Mouse (Mus musculus): ENCODE measurements around the gene Bhlhb9.
A peak's percentile ranks its signal among the peaks of the same experiment; 100 is the strongest.
"Not testable (repeated sequence)": the region's sequence is repeated elsewhere in the genome, so short reads cannot be mapped to it uniquely, and the experiment has no call there.

Gene Bhlhb9

DNA sequence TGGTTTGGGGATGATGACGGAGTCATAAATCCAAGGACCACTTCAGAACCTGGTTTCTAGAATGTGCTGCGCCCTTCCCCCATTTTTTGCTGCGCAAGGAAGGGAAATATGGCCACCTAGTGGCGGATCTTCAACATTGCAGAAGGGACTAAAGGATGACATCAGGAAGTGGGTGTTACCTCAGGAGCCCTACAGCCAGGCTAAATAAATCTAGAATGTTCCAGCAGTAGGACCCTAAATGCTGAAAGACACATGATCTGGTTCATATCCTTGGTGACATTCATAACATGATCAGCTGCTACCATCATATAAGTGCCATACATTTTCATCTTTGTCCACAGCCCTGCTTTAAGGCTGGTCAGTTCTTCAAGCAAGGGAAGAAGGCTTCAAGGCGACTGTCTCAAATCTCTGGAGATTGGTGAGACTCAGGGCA is at the start of gene Bhlhb9:
Bhlhb9 (plus strand) TSS at position 383 of the 433 bp plus-strand sequence.
- peak; percentile 91 for DNase-seq

DNA sequence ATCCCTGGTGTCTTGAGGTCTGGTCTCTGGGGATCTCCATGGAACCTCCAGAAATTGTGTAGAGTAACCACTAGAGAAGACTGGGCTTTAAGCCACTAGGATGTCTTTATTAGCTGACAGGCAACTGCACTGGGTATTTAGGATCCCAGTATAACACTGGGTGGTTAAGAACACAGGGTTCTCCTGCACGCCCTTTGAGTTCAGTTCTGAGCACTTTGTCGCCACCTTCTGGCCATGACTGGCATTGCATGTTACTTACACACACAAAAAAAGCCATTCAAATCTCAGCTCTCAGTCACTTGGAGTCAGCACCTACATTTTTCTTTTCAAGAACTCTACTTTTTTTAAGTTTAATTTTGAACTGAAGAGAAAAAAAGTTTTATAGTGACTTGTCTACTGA is 44.6 kb upstream of the Bhlhb9 start:
- peak; percentile 85 for DNase-seq

DNA sequence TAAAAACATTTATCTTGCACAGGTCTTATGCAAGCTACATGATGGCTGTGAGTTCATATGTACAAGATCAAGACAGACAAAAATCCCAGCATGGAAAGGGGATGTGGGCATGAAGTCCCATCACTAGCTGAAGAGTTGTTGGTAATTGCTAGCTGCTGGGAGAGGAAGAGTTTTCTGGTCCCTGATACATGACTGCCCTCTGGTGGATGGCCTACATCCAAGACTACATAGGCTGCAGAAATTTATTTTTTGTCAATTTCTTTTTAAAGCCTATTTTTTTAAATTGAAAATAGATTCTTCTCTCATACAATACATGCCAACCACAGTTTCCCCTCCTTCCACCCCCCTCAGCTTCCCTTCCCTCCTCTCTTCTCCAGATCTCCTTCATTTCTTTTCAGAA is 35.7 kb upstream of the Bhlhb9 start:
- no peak for DNase-seq

DNA sequence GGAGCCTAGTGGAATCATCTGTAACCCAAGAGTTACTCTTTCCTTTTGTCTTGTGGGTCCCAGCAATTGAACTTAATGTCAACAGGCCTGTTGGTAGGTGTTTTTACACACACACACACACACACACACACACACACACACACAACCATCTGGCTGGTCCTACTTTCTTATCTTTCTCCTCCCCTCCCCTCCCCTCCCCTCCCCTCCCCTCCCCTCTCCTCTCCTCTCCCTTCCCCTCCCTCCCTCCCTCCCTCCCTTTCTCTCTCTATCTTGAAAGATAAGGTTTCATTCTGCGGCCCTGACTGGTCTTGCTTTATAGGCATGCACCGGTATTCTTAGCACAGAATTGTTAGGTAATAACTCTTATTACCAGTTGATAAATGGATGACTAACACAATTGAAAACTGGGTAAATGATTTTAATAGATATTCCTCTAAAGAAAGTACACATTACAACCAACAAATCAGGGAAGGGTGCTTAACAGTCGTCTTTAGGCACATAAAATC is 29.3 kb upstream of the Bhlhb9 start:
- no peak for DNase-seq

DNA sequence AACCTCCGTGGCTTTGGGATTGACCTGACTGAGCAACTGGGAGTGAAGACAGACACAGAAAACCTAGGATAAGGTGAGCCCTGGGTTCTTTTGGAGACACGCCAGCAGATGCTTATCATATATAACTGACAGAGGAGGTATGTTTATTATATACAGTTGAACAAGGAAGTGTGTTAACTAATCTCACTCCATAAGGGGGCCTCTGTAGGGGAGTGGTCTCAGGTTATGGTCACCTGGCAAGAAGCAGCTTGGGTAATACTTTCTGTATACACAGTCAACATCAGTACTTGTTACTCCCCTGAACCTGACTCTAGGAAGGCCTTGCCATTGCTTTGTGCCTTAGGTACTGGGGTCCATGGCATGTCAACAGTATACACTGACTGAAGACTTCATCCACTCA is 28.8 kb upstream of the Bhlhb9 start:
- DNase-seq = no peak

DNA sequence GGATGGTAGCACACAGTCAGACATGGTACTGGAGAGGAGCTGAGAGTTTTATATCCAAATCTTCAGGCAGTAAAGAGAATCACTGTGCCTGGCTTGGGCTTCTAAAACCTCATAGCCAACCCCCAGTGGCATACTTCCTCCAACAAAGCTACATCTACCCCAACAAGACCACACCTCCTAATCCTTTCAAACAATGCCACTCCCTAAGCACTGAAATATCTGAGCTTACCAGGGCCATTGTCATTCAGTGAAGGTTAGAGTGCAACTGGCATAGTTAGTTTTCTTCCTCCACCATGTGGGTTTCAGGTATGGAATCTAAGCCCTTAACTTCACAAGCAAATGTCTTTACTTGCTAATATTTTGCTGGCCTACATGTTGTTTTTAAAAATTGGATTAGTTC is 5.9 kb upstream of the Bhlhb9 start:
- DNase-seq = no peak

DNA sequence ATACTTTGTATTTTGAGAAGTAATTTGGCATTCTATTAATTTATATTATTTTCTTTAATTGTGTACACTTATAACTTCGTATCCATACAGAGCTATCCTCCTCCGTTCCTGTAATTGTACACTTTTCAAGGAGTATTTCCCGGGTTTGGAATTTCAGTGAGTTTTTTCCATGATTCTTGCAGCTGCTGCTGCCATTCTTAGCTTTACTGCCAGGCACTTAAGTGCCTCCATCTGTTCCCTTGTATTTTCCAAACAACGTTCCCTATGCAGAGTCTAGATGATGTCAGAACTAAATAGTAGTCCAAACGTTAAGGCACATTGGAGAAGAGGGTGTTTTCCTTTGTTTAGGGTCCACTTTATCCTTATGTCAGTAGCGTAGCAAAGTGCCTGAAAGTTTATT is 5.1 kb upstream of the Bhlhb9 start:
- DNase-seq = no peak

DNA sequence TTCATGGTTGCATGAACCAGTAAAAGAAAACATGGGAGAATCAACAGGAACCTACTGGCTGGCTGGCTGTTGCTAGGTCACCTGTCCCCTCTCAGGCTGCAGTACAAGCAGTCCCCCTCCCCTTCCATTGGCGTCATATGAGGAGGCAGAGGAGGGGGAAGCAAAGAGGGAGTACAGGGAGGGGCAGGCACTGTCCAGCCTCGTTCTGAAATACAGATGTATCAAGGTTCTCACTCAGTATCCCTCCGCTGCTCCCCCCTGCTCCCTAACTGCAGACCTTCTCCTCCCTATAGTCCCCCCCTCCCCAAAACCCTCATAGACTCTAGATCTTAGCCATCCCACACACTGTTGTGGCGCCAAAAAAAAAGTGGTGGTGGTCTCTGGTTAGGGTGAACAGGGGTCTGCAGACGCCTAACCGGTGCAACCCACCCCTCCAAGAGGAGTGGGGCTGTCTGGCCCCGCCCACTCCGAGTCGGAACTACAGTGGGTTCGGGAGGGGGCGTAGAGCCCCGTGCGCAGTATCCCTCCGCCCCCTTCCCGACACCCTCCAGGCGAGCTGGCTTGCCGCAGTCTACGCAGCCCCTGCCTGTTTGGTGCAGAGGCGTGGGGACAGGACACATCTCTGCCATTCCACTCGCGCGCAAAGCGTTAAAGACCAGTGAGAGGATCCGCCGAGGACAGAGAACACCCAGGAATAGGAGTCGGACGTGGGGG is 1.6 kb upstream of the Bhlhb9 start:
- DNase-seq = peak; percentile 95

DNA sequence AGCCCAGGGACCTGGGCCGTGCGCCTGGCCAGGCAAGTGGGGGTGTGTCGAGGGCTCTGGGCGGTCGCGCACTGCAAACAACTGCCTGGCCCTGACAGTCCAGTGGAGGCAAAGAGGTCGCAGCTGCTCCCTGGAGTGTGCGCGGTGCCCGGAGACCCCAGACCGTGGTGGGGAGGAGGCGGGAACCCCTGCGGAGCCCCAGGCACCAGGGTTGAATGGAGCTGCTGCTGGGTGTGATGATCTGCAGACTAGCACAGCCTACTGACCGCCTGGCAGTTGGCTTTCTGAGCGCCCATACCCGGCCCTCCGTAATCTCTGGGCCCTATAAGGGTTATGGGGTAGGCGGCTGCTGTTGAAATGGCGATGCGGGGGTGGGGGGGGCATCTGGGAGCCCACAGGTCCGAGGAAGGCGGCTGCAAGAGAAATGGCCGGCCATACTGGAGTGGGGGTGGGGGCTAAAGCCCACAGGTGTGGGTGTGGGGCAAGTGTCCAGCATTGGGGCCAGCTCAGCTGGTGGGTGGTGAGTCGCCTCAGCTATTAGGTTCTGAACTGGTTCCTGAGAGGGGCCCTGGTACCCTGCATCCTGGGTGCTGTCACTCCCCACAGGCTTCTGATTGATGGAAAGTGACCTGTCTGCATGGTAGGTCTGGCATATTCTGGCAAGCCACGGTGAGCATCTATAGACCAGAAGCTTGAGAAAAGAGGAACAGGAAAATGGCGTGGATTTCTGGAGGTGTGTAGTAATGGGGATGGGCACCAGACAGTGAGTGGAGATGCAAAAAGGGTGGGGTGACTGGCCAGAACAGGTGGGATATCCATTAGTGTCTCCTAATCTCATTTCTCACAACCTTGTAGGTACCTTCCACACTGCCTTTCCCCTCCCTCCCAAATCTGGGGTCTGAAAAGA is 836 bp upstream of the Bhlhb9 start:
- not testable (repeated sequence) for DNase-seq

DNA sequence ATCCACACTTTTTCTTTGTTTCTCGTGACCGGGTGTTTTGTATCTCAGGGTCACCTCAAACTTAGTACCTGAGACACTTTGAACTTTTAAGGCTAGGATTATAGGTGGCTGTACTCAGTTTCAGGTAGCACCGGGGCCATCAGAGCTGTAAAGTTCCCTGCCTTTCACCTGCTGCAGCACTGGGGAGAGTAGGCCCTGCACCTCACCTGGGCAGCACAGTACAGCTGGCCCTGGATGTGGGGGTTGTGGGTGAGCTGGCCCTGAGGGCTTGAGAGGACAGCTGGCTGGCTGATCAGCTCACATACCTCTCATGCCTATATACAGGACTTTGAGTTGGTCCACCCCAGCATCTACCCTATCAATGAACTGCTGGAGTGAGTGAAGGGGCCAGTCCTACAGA is 6.8 kb downstream of the Bhlhb9 start:
- no peak for DNase-seq

DNA sequence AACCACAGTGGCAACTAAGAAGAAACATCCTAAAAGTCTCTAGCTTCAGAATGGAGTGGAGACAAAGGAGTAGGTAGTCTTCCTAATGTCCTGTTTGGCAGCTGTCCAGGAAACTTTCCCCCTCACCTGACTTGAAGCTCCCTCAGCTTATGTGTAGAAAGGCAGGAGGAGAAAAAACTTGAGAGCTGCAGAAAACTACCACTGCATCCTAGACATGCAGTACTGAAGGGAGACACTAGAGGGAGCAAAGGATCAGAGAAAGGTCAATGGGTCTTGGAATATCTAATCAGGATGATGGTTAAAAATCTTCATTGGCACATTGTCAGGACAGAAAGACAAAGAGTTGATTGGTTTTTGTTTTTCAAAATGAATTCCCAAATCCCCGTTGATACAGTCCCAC is 8.4 kb downstream of the Bhlhb9 start:
- DNase-seq = no peak

DNA sequence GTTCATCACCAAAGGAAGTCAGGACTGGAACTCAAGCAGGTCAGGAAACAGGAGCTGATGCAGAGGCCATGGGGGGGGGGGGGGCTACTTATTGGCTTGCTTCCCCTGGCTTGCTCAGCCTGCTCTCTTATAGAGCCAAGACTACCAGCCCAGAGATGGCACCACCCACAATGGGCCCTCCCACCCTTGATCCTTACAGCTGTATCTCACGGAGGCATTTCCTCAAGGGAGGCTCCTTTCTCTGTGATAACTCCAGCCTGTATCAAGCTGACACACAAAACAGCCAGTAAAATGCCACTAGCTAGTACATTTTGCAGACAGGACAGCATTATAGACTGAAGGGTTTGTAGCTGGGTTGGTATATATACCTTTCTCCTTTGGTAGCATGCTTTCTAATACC is 38.5 kb downstream of the Bhlhb9 start:
- DNase-seq = not testable (repeated sequence)

DNA sequence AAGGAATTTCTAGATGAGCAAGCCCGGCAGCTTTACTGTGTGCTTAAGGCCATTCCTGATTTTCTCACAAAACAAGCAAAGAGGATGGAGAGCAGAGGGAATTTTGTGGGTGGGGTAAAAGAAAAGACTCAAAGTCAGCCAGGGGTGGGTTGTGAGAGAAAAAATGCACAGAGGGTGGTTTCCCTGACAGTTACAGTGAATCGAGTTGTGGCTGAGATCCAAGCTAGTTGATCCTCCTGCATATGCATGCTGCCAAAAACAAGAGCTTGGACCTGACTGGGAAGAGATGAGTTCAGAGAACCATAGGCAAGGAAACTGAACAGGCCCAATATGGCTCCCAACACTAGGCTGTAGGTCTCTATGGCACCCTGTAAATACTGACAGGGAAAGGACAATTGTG is 40.5 kb downstream of the Bhlhb9 start:
- DNase-seq = no peak

DNA sequence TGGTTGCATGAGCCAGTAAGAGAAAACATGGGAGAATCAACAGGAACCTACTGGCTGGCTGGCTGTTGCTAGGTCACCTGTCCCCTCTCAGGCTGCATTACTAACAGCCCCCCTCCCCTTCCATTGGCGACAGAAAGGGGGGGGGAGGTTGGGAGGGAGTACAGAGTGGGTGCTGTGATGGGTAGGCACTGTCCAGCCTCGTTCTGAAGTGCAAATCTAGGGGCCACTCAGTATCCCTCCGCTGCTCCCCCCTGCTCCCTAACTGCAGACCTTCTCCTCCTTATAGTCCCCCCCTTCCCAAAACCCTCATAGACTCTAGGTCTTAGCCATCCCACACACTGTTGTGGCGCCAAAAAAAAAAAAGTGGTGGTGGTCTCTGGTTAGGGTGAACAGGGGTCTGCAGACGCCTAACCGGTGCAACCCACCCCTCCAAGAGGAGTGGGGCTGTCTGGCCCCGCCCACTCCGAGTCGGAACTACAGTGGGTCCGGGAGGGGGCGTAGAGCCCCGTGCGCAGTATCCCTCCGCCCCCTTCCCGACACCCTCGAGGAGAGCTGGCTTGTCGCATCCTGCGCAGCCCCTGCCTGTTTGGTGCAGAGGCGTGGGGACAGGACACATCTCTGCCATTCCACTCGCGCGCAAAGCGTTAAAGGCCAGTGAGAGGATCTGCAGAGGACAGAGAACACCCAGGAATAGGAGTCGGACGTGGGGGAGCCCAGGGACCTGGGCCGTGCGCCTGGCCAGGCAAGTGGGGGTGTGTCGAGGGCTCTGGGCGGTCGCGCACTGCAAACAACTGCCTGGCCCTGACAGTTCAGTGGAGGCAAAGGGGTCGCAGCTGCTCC is 41.3 kb downstream of the Bhlhb9 start, which contains the start of gene Gprasp2:
Gprasp2 (plus strand) TSS at position 514 of the 840 bp plus-strand sequence.
- peak; percentile 88 for DNase-seq

DNA sequence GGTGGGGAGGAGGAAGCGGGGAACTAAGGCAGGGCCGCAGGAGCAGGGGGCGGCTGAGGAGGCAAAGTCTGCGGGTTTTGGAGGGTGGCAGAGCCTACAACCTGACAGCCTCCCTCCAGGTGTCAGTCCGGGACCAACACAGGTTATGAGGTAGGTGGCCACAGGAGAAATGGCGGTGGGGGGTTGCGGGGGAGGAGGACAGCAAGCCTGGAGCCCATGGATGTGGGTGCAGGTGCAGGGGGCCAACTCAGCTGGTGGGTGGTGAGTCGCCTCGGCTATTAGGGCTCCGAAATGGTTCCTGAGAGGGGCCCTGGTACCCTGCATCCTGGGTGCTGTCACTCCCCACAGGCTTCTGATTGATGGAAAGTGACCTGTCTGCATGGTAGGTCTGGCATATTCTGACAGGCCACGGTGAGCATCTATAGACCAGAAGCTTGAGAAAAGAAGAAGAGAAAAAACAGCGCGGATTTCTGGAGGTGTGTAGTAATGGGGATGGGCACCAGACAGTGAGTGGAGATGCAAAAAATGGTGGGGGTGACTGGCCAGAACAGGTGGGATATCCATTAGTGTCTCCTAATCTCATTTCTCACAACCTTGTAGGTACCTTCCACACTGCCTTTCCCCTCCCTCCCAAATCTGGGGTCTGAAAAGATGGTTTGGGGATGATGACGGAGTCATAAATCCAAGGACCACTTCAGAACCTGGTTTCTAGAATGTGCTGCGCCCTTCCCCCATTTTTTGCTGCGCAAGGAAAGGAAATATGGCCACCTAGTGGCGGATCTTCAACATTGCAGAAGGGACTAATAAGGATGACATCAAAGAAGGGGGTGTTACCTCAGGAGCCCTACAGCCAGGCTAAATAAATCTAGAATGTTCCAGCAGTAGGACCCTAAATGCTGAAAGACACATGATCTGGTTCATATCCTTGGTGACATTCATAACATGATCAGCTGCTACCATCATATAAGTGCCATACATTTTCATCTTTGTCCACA is 42.3 kb downstream of the Bhlhb9 start:
- peak; percentile 86 for DNase-seq

DNA sequence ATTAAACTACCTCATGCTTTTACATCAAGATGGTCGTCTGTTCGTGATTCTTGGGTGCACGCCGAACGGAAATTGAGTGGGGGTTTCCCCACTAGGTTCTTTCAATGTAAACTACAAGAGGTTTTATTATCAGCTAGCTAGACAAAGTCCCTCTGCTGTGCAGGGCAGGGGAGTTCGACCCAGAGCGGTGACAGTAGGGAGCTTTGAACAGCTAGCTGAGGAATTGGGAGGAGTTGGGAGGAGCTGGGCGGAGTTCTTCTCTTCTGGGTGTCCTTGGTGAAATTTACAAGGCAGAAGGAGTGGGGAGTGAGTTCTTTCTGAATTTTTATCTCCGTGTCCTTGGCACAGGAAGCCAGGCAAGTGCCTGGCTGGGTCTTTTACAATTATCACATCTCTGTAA is 69.4 kb downstream of the Bhlhb9 start:
- not testable (repeated sequence) for DNase-seq

DNA sequence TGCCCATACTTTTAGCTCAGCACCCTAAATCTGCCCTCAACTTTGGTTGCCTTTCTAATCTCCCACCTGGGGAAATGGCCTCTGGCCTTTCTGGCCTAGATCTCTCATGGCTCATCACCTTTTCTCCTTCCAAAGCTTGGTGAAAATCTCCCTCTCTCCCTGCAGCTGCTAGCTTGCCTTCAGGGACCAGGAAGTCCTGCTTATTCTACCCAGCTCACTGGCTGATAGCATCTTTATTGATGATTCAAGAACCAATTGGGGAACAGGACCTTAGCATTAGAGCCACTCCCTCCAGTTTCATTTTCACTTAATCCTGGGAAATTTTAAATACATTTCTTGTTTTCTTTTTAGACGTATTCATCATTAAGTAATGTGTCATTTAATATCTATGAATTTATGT is 79.3 kb downstream of the Bhlhb9 start:
- DNase-seq = no peak

DNA sequence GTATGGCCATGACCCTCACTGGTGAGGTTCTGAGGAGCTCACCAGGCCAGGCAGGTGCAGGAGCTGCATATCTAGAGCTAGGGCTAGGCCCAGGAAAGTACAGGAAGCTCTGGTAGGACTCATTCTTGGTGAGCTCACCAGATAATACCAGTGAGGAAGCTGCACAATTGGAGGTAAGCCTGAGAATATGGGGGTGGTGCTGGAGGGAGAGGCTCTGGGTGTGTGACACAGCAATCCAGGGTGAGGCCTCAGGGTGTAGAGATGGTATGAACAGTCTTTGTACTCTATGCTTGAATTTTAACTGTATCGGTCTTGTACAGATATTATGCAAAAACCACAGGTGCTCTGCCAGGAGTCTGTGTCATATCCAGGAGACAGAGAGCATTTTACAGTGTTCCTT is 82.2 kb downstream of the Bhlhb9 start:
- DNase-seq = no peak

DNA sequence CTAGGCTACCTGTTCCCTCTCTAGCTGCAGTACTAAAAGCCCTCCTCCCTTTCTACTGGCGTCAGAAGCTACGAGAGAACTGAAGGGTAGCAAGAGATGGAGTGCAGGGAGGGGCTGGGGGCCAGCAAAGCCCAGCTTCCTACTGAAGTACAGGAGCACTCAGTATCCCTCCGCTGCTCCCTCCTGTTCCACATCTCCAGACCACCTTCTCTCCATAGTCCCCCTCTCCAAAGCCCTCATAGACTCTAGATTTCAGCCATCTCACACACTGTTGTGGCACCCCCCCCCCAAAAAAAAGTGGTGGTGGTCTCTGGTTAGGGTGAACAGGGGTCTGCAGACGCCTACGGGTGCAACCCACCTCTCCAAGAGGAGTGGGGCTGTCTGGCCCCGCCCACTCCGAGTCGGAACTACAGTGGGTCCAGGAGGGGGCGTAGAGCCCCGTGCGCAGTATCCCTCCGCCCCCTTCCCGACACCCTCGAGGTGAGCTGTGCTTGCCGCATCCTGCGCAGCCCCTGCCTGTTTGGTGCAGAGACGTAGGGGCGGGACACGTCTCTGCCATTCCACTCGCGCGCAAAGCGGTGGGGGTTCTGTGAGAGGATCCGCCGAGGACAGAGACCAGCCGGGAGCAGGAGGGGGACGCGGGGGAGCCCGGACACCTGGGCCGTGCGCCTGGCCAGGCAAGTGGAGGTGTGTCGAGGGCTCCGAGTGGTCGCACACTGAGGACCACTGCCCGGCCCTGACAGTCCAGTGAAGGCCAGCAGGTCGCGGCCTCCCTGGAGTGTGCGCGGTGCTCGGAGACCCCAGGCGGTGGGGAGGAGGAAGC is 88.2 kb downstream of the Bhlhb9 start:
- DNase-seq = peak; percentile 95

DNA sequence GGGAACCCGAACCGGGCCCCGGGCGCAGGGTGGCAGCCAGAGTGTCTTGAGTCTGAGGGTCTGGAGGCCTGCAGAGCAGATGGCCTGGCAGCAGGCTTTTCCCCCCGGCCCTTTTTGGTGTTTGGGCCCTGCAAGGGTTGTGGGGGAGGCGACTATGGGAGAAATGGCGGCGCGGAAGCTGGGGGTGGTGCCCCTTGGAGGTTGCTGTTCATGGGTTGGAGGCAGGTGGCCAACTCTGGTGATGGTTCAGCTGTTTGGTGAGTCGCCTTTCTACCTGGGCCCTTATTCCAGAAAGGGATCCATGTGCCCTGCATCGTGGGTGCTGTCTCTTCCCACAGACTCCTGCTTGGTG is 88.8 kb downstream of the Bhlhb9 start:
- peak; percentile 80 for DNase-seq

DNA sequence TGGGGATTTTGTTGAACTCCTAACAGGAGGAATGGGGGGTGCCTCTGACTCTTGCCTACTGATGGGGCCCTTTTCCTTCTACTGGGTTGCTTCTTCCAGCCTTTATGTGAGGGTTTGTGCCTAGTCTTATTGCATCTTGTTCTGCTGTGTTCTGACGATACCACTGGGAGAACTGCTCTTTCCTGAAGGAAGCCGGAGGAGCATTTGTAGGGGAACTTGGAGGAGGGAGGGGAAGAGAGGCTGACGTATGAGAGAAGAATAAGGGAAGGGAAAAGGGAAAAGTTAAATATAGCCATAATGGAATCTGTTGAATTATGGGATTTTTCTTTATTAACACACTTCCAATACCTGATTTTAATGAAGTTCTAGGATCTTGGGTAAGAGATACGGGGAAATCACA is 119.2 kb downstream of the Bhlhb9 start:
- DNase-seq = no peak
